15 mouse cellular contexts compared by ENCODE assay signal in the genomic region with DNA sequence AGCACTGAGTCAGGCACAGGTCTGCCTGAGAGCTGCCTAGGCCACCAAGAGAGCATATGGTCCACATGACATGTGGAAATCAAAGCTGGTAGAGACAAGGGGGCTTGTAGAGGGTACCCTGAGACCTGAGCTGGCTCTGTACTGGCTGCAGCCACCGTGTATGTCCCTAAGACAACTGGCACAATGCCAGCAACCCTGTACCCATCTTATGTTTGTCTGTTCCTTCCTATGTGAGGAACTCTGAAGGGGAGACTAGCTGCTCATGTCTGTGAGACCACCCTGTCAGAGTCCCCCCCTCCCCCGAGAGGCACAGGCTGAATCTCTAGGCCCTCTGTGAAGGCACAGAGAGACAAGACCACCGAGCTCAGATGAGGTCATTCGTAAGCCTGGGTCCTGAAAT. TPM values are rescaled to one million over a fixed set of nuclear protein-coding genes. Genes with fewer than 3 reads are reported as not detected.
DNase-seq lines count a peak whose midpoint lies in the region; ATAC-seq lines count a peak whose summit lies in the region.
"Had no signal": no experiment of that assay in that cellular context is flagged by ENCODE, and none has a peak within 500 bp of the region (broad histone marks: within the 10 kb centered on the region; RNA-seq: fewer than 3 reads in every experiment).

No protein-coding gene starts in this region.

- no peaks in the 10 kb centered on the region for H3K36me3 ChIP-seq in heart, embryonic 10.5 days
- peaks cover 56% of the 10 kb centered on the region for H3K36me3 ChIP-seq in neural tube, embryonic 12.5 days
- H3K36me3 ChIP-seq in midbrain, embryonic 13.5 days: peaks cover 55% of the 10 kb centered on the region

- H3K9me3 ChIP-seq in heart, embryonic 10.5 days: no peaks in the 10 kb centered on the region
- H3K9me3 ChIP-seq in neural tube, embryonic 12.5 days: no peaks in the 10 kb centered on the region
- H3K9me3 ChIP-seq in midbrain, embryonic 13.5 days: no peaks in the 10 kb centered on the region

- peak overlapping the region; percentile 39; the same call in 1 of the 2 replicates for H3K27ac ChIP-seq in heart, embryonic 10.5 days
- H3K27ac ChIP-seq in neural tube, embryonic 12.5 days: peak overlapping the region; percentile 34
- H3K27ac ChIP-seq in midbrain, embryonic 13.5 days: peak overlapping the region; percentile 92

- peaks cover 46% of the 10 kb centered on the region for H3K4me1 ChIP-seq in heart, embryonic 10.5 days
- H3K4me1 ChIP-seq in neural tube, embryonic 12.5 days: peaks cover 92% of the 10 kb centered on the region
- peaks cover 99% of the 10 kb centered on the region for H3K4me1 ChIP-seq in midbrain, embryonic 13.5 days (replicated peaks)

- 67% methylated on average over 4 of the region's 4 CpGs for WGBS in heart, embryonic 10.5 days
- 69% methylated on average over 4 of the region's 4 CpGs for WGBS in neural tube, embryonic 12.5 days
- WGBS in midbrain, embryonic 13.5 days: 74% methylated on average over 4 of the region's 4 CpGs

- no peak overlapping the region for H3K4me2 ChIP-seq in neural tube, embryonic 12.5 days (replicated peaks)
- H3K4me2 ChIP-seq in midbrain, embryonic 13.5 days (replicated peaks): no peak overlapping the region

- no peak overlapping the region for H3K9ac ChIP-seq in neural tube, embryonic 12.5 days
- H3K9ac ChIP-seq in midbrain, embryonic 13.5 days (replicated peaks): no peak overlapping the region

- H3K27me3 ChIP-seq in heart, embryonic 10.5 days (ENCODE audit: insufficient read depth, poor library complexity, severe bottlenecking): peaks cover 72% of the 10 kb centered on the region
- H3K27me3 ChIP-seq in neural tube, embryonic 12.5 days (replicated peaks): no peaks in the 10 kb centered on the region
- H3K27me3 ChIP-seq in midbrain, embryonic 13.5 days: no peaks in the 10 kb centered on the region

- no peak for DNase-seq in heart, embryonic 10.5 days (ENCODE audit: low spot score)
- DNase-seq in heart, adult 11 months: no peak
- DNase-seq in neural tube, embryonic 10.5 days (ENCODE audit: extremely low spot score, low spot score): no peak
- no peak for DNase-seq in layer of hippocampus, adult 9-10 months (ENCODE audit: low spot score)
- no peak for DNase-seq in cerebellum, adult 11-12 months
- DNase-seq: adrenal gland, postnatal 14 days; B cell, adult 2 months; cerebellum, adult 2 months; kidney, adult 9 months; kidney, postnatal 4 days; thymus, postnatal 4 days had no signal

- no peak overlapping the region for H3K4me3 ChIP-seq in heart, embryonic 10.5 days
- no peak overlapping the region for H3K4me3 ChIP-seq in neural tube, embryonic 12.5 days
- no peak overlapping the region for H3K4me3 ChIP-seq in midbrain, embryonic 13.5 days (replicated peaks)
- H3K4me3 ChIP-seq: erythroblast, embryonic 14.5 days; myocyte had no signal

- no peak for ATAC-seq in neural tube, embryonic 12.5 days (ENCODE audit: low FRiP score, low read depth)
- no peak for ATAC-seq in midbrain, embryonic 13.5 days

RNA-seq across cellular contexts. Expression of gene Cryba4, which starts 33.6 kb away (rescaled TPM):
- polyA plus RNA-seq in heart, embryonic 10.5 days (2016; fragmentation: Nextera tagmentation; extraction: Ambion mirVana): 0.20 TPM in 1 of 2 replicates, not detected in the other
- polyA plus RNA-seq in neural tube, embryonic 12.5 days (2016; fragmentation: Nextera tagmentation; extraction: Ambion mirVana): 2.4 and 3.0 TPM in 2 replicates
- 1.6 and 1.7 TPM in 2 replicates for polyA plus RNA-seq in midbrain, embryonic 13.5 days (2015; fragmentation: Nextera tagmentation; extraction: Ambion mirVana)
- polyA plus RNA-seq: erythroblast, embryonic 14.5 days had no signal

RNA-seq across cellular contexts. Expression of gene Crybb1, which starts 36.9 kb away (rescaled TPM):
- not detected in 2 replicates for polyA plus RNA-seq in heart, embryonic 10.5 days (2016; fragmentation: Nextera tagmentation; extraction: Ambion mirVana)
- 2.9 and 3.1 TPM in 2 replicates for polyA plus RNA-seq in neural tube, embryonic 12.5 days (2016; fragmentation: Nextera tagmentation; extraction: Ambion mirVana)
- 2.7 and 3.3 TPM in 2 replicates for polyA plus RNA-seq in midbrain, embryonic 13.5 days (2015; fragmentation: Nextera tagmentation; extraction: Ambion mirVana)
- polyA plus RNA-seq: erythroblast, embryonic 14.5 days had no signal

RNA-seq across cellular contexts. Expression of gene Tpst2, which starts 57.8 kb away (rescaled TPM):
- polyA plus RNA-seq in heart, embryonic 10.5 days (2016; fragmentation: Nextera tagmentation; extraction: Ambion mirVana): 34.1 and 41.2 TPM in 2 replicates
- polyA plus RNA-seq in neural tube, embryonic 12.5 days (2016; fragmentation: Nextera tagmentation; extraction: Ambion mirVana): 28.7 and 35.4 TPM in 2 replicates
- polyA plus RNA-seq in midbrain, embryonic 13.5 days (2015; fragmentation: Nextera tagmentation; extraction: Ambion mirVana): 24.4 and 25.4 TPM in 2 replicates

Comparison
In these comparisons a context has a peak if more than half of its experiments do, and no peak if none do; other contexts are left out.
1. H3K27ac ChIP-seq: peak in every context shown above with its lines; median percentile 92 in midbrain, embryonic 13.5 days; 39 in heart, embryonic 10.5 days; 34 in neural tube, embryonic 12.5 days.